Mouse (Mus musculus) hindbrain, embryonic 11.5 days (tissue): ENCODE data around the gene Ehbp1. TPM values are rescaled to one million over a fixed set of nuclear protein-coding genes. Genes with fewer than 3 reads are reported as not detected.
A peak's percentile ranks its signal among the peaks of the same experiment; 100 is the strongest.

Experiments
- ATAC-seq: fragments of 200-750 bp; cut with Nextera tagmentation; 2 replicates; pipeline ENCODE4 v1.8.0; 2017; ENCODE audit warnings: mild to moderate bottlenecking, moderate TSS enrichment, moderate library complexity; ENCODE audit not compliant: low FRiP score
- DNase-seq: peaks from one replicate; pipeline ENCODE4 v3.0.0-alpha.2; 2015; ENCODE audit warnings: low spot score
- H3K27ac ChIP-seq: fragments of 300-500 bp; sonication (generic); 2 replicates; pipeline ENCODE4 v1.5.1; 2014; ENCODE audit warnings: mild to moderate bottlenecking, low read depth, low read length
- H3K27me3 ChIP-seq: fragments of 300-500 bp; sonication (generic); 2 replicates; pipeline ENCODE4 v1.6.1; 2014; ENCODE audit warnings: mild to moderate bottlenecking, low read length, moderate library complexity, mixed read lengths; ENCODE audit not compliant: control insufficient read depth, insufficient read depth
- H3K36me3 ChIP-seq: fragments of 300-500 bp; sonication (generic); 2 replicates; pipeline ENCODE4 v1.6.1; 2014; ENCODE audit warnings: mild to moderate bottlenecking, low read length, moderate library complexity, mixed read lengths; ENCODE audit not compliant: control insufficient read depth, insufficient read depth
- H3K4me1 ChIP-seq: fragments of 300-500 bp; sonication (generic); replicated peaks from 2 replicates; pipeline ENCODE4 v1.6.1; 2014; ENCODE audit warnings: low read length, mixed read lengths; ENCODE audit not compliant: control insufficient read depth, insufficient read depth
- H3K4me2 ChIP-seq: fragments of 300-500 bp; sonication (generic); replicated peaks from 2 replicates; pipeline ENCODE4 v1.6.1; 2014; ENCODE audit warnings: mild to moderate bottlenecking, low read depth, low read length
- H3K4me3 ChIP-seq: fragments of 300-500 bp; sonication (generic); 2 replicates; pipeline ENCODE4 v1.5.1; 2014; ENCODE audit warnings: low read depth, low read length
- H3K9ac ChIP-seq: fragments of 300-500 bp; sonication (generic); 2 replicates; pipeline ENCODE4 v1.6.1; 2014; ENCODE audit warnings: low read depth, low read length
- H3K9me3 ChIP-seq: fragments of 300-500 bp; sonication (generic); 2 replicates; pipeline ENCODE4 v1.6.1; 2016; ENCODE audit warnings: low read length; ENCODE audit not compliant: control insufficient read depth
- WGBS: fragments of 180-500 bp; shearing (Covaris S2); extraction: QIAGEN DNeasy Blood & Tissue Kit; methylation state at CpG from one replicate; pipeline ENCODE4 v1.1.7; 2014; 5-methylcytosine and 5-hydroxymethylcytosine counted together
- polyA plus RNA-seq: library from polyadenylated mRNA; unstranded; fragments of >200 nt; fragmentation: Nextera tagmentation; extraction: Ambion mirVana; gene quantifications from 2 replicates; pipeline ENCODE4 v1.2.1, GENCODE M21; 2014

Gene Ehbp1
- polyA plus RNA-seq, 1 experiment from 2014 or later = 24.8 TPM

- no peaks in the 10 kb centered on the region for H3K27me3 ChIP-seq
- H3K9me3 ChIP-seq = no peaks in the 10 kb centered on the region
- H3K4me2 ChIP-seq = no peak overlapping the region
- WGBS = 85% methylated on average over 2 of the region's 2 CpGs
- H3K4me1 ChIP-seq = no peaks in the 10 kb centered on the region
- no peaks in the 10 kb centered on the region for H3K36me3 ChIP-seq
- H3K4me3 ChIP-seq = no peak overlapping the region
- no peak overlapping the region for H3K9ac ChIP-seq
- ATAC-seq (no peak), DNase-seq (no peak)
- no peak overlapping the region for H3K27ac ChIP-seq
Measured at GRCm38 (mm10) chr11:22366486-22366885, 24.4 kb upstream of the Ehbp1 start.

DNA sequence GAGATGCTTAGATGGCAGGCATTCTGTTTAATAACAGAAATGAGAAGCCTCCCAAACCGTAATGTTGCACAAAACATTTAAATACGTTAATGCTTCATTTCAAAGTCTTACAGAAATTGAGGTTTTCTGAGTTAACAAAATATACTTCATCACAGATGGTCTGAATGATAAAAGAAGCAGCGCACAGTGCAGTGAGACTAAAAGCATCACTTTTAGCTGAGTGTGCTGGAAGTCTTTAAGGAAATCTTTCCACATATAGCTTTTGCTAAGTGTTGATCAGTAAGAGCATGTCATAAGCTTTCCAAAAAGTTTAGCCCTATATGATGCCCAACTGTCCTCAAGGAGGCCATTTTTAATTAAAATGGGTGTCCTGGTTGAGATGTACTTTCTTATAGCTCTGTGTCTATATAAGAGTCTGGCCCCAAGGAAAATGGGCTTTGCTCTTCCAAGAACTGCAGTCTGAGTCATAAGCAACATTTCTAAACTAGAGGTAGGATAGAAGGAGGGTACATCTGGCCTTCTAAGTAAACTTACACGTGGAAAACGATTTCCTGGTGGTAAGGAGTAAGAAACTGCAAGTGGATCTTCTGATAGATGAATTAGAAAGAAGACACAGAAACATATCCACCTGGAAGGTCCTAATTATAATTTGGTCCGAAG lies 12.0 kb upstream of the Ehbp1 start:
- DNase-seq = no peak
- Histone ChIP-seq H3K4me3 (no peak overlapping the region), H3K9ac (no peak overlapping the region), H3K27ac (no peak overlapping the region), H3K4me2 (no peak overlapping the region), H3K9me3 (no peaks in the 10 kb centered on the region), H3K36me3 (no peaks in the 10 kb centered on the region), H3K27me3 (no peaks in the 10 kb centered on the region), H3K4me1 (no peaks in the 10 kb centered on the region)
- ATAC-seq = no peak
- 90% methylated on average over 6 of the region's 6 CpGs for WGBS

DNA sequence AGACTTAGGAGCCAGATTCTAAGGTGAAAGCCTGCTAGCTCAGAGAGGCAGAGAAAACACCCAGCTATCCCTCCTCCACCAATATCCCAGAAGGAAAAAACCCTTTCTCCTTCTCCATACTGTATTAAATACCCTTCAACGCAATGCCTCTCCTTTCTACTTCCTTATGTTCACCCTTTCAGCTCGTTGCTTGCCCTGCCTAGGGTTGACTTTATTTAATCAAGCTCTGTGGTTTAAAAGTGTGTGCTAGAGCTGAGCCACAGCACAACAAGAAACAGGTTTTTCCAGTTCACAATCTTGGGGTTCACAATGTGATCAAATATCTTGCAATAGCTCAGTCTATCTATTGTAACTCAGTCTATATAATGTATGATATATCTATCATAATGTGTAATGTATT lies 7.9 kb upstream of the Ehbp1 start:
- Histone ChIP-seq H3K4me1 (peaks cover 4% of the 10 kb centered on the region), H3K4me2 (no peak overlapping the region), H3K9me3 (no peaks in the 10 kb centered on the region), H3K27me3 (no peaks in the 10 kb centered on the region), H3K9ac (no peak overlapping the region), H3K36me3 (no peaks in the 10 kb centered on the region), H3K4me3 (no peak overlapping the region), H3K27ac (no peak overlapping the region)
- no peak for ATAC-seq
- no peak for DNase-seq
- WGBS = 75% methylated on average over 2 of the region's 2 CpGs

DNA sequence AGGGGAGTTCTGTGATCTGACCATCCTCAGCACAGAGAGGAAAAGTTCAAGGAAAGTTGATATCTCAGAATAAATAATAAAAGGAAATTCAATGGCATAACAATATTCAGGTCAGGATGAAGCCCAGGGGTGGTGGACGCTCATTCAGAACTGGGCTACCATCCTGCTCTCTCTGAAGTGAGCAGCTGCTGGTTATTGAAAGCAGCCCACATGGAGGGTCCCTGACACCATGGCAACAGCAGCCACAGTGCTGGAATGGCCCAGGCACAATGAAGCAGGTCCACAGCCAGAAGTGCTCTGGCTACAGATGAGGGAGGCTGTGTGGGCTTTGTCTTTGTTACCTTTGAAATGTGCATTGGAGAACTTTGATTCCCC lies 6.4 kb upstream of the Ehbp1 start:
- Histone ChIP-seq H3K27me3 (no peaks in the 10 kb centered on the region), H3K4me1 (peaks cover 4% of the 10 kb centered on the region), H3K27ac (peak overlapping the region; percentile 67), H3K4me2 (no peak overlapping the region), H3K9ac (no peak overlapping the region), H3K9me3 (no peaks in the 10 kb centered on the region), H3K36me3 (no peaks in the 10 kb centered on the region), H3K4me3 (no peak overlapping the region)
- peak; percentile 85 for DNase-seq
- WGBS = 9% methylated on average over 1 of the region's 1 CpGs
- ATAC-seq = peak; percentile 99

- peaks cover 4% of the 10 kb centered on the region for H3K4me1 ChIP-seq
- H3K9me3 ChIP-seq = no peaks in the 10 kb centered on the region
- no peak overlapping the region for H3K4me2 ChIP-seq
- H3K36me3 ChIP-seq = no peaks in the 10 kb centered on the region
- peak overlapping the region; percentile 67 for H3K27ac ChIP-seq
- ATAC-seq = peak; percentile 73
- no peak overlapping the region for H3K4me3 ChIP-seq
- 28% methylated on average over 13 of the region's 13 CpGs for WGBS
- no peaks in the 10 kb centered on the region for H3K27me3 ChIP-seq
- no peak overlapping the region for H3K9ac ChIP-seq
- peak; percentile 44 for DNase-seq
Measured at GRCm38 (mm10) chr11:22347651-22348535, 5.8 kb upstream of the Ehbp1 start.

DNA sequence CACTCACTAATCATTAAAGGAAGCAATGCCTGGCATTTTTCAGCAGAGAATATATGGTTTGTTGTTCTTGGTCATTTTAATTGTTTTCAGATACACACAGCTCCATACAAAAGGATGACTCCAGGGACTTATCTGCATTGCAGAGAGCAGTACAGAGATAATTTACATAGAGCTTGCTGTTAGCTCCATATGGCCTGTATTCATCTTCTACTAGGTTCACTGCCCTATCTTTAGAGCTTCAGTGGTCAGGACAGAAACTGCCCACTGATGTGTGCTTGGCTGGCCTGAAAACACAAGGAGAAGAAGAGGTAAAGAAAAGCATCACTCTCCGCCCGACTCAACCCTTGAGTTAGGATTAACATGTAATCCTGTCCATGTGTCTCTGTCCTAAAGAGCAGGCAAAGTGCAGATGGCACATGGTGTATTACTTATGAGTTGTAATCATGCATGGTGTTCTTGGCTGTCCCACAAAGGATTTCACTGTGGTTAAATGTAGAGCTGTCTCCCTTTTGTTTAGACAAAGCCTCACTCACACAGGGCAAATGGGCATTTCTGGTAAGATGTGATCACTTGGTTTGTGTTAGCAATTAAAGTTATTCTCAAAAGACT lies 14.7 kb downstream of the Ehbp1 start:
- no peaks in the 10 kb centered on the region for H3K27me3 ChIP-seq
- ATAC-seq (no peak), DNase-seq (no peak)
- H3K4me1 ChIP-seq = no peaks in the 10 kb centered on the region
- H3K4me3 ChIP-seq = no peak overlapping the region
- H3K36me3 ChIP-seq = no peaks in the 10 kb centered on the region
- no peak overlapping the region for H3K27ac ChIP-seq
- no peaks in the 10 kb centered on the region for H3K9me3 ChIP-seq
- H3K9ac ChIP-seq = no peak overlapping the region
- 84% methylated on average over 2 of the region's 2 CpGs for WGBS
- H3K4me2 ChIP-seq = no peak overlapping the region

DNA sequence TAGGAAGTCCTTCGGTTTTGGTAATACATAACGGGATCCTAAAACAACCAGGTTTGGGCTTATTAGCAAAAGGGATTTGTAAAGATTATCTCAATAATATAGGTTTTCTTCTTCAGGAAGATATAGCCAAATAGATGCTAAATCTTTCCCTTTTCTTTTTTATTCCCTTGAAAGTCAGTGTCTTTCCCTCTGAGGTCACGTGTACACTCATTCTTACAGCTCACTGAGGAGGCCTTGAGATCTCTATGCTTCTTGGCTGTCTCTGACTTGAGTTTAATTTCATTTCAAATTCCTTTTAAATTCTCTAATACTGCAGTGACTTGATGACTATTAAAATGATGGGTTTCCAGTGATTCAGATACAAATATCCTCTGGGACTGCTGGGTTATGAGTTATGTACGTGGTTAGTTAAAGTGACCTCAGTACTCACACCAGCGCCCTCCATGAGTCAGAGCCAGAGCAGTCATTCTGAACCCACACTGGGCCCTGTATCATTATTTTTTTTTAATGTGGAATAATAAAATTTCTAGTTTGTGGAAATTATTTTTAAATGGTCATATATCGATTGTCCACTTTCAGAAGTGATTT lies 24.2 kb downstream of the Ehbp1 start:
- Histone ChIP-seq H3K9me3 (no peaks in the 10 kb centered on the region), H3K4me2 (no peak overlapping the region), H3K27me3 (no peaks in the 10 kb centered on the region), H3K4me3 (no peak overlapping the region), H3K9ac (no peak overlapping the region), H3K27ac (no peak overlapping the region), H3K36me3 (no peaks in the 10 kb centered on the region), H3K4me1 (no peaks in the 10 kb centered on the region)
- ATAC-seq (no peak), DNase-seq (no peak)
- WGBS = 85% methylated on average over 6 of the region's 6 CpGs

DNA sequence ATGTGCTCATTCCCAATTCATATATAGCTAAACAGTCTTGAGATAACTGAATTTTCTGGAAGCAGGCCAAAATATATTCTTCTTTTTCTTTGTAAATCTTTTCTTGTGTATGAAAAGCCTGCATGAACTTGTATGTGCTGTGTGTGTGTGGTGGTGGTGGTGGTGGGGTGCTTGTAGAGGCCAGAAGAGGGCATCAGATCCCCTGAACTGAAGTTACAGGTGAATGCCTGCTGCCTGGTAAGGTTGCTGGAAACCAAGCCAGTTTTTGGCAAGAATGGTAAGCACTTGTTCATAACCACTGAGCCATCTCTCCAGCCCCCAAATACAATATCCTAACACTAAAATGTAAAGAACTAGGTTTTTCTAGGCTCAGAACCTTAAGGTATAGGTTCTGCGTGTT lies 26.3 kb downstream of the Ehbp1 start:
- H3K27ac ChIP-seq = no peak overlapping the region
- H3K4me2 ChIP-seq = no peak overlapping the region
- no peaks in the 10 kb centered on the region for H3K4me1 ChIP-seq
- H3K36me3 ChIP-seq = no peaks in the 10 kb centered on the region
- DNase-seq (no peak), ATAC-seq (no peak)
- H3K9me3 ChIP-seq = no peaks in the 10 kb centered on the region
- H3K4me3 ChIP-seq = no peak overlapping the region
- H3K27me3 ChIP-seq = no peaks in the 10 kb centered on the region
- H3K9ac ChIP-seq = no peak overlapping the region
- WGBS = 87% methylated on average over 1 of the region's 1 CpGs
